Mouse (Mus musculus): ENCODE results near the gene Hs2st1. TPM values are rescaled to one million over a fixed set of nuclear protein-coding genes. Genes with fewer than 3 reads are reported as not detected.

Hs2st1 gene
- total and polyA plus RNA-seq, 3 experiments, result 17.6 to 36.4 (median 29.7) TPM

DNA sequence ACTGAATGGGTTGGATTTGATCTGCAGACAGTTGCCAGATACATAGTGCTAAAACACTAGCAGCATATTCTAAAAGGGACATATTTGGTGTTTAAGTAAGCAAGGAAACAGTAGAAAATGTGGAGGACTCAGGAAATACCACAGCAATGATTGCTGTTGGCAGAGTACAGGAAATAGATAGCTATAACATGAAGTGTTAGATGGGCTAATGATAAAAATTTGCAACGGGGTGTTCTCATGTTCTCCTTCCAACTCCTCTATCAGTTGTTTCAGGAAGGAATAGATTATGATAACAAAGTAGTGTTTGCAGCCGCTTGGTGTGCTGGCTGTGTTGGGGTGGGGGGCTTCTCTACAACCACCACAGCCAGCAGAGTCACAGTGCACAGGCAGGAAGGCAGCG lies 11.9 kb upstream of the Hs2st1 start:
- Histone ChIP-seq H3K36me3 (replicated peaks in 1 of 2; ENCODE audit: control insufficient read depth in 1 of 2, insufficient read depth in 1 of 2, low read length in 1 of 2) (peaks cover 58 to 84% of the 10 kb centered on the region in 2 experiments), H3K79me2 (replicated peaks; ENCODE audit: control insufficient read depth, extremely low read depth, insufficient read depth, poor library complexity, severe bottlenecking) (peaks cover 76% of the 10 kb centered on the region), H3K4me2 (ENCODE audit: insufficient read depth, low read depth, poor library complexity, severe bottlenecking) (no peak overlapping the region), H3K4me1 (ENCODE audit: control insufficient read depth in 1 of 2, insufficient read depth in 2 of 2) (peaks cover 13 to 75% of the 10 kb centered on the region in 2 experiments), H3K27me3 (replicated peaks) (no peaks in the 10 kb centered on the region), H3K9me3 (replicated peaks; ENCODE audit: low read length) (no peaks in the 10 kb centered on the region), H3K4me3 (replicated peaks in 1 of 3; ENCODE audit: low read depth in 2 of 3, low read length in 2 of 3, poor library complexity in 1 of 3) (no peak overlapping the region), H3K9ac (ENCODE audit: insufficient read depth, low read depth) (no peak overlapping the region), H3K27ac (ENCODE audit: insufficient read depth, low read depth) (no peak overlapping the region)
- TF ChIP-seq EP300 (IDR thresholded peaks at IDR 0.05; ENCODE audit: low read length) (no peak), CTCF (conservative IDR thresholded peaks at IDR 0.05 in 1 of 2, IDR thresholded peaks at IDR 0.05 in 1 of 2; ENCODE audit: low read depth in 2 of 2, low read length in 2 of 2) (no peak), MXI1 (IDR thresholded peaks at IDR 0.05; ENCODE audit: low read depth, low read length) (no peak), CHD1 (IDR thresholded peaks at IDR 0.05; ENCODE audit: low read depth, low read length) (no peak), JUND (conservative IDR thresholded peaks at IDR 0.05; ENCODE audit: low read depth, low read length) (no peak), MYC (IDR thresholded peaks at IDR 0.05; ENCODE audit: low read depth, low read length) (no peak), MAZ (IDR thresholded peaks at IDR 0.05; ENCODE audit: low read depth, low read length) (no peak), POLR2AphosphoS2 (IDR thresholded peaks at IDR 0.05; ENCODE audit: low read depth, low read length) (no peak), RCOR1 (conservative IDR thresholded peaks at IDR 0.05; ENCODE audit: low read depth, low read length) (no peak), ELF1 (IDR thresholded peaks at IDR 0.05; ENCODE audit: low read depth, low read length) (no peak), ZNF384 (IDR thresholded peaks at IDR 0.05; ENCODE audit: low read depth, low read length) (no peak), ZC3H11A (IDR thresholded peaks at IDR 0.05; ENCODE audit: low read depth, low read length) (no peak), MAX (IDR thresholded peaks at IDR 0.05; ENCODE audit: low read length) (no peak)
- in situ Hi-C loops (cut with MboI; ENCODE audit: low pct_ligation_motif_present, low pct_unique_long_range_greater_than_20kb, low sequenced_read_pairs) (no loop called here), dilution Hi-C loops (cut with MboI; ENCODE audit: extremely low pct_ligation_motif_present, extremely low pct_unique_long_range_greater_than_20kb, low sequenced_read_pairs) (no loop called here)
- no peak for DNase-seq (ENCODE audit: extremely low read depth)

GRCm38 (mm10) chr3:144580281-144580680 lies 10.3 kb upstream of the Hs2st1 start:
- in situ Hi-C loops (cut with MboI; ENCODE audit: low pct_ligation_motif_present, low pct_unique_long_range_greater_than_20kb, low sequenced_read_pairs), result no loop called here
- Histone ChIP-seq H3K4me1 (ENCODE audit: control insufficient read depth in 1 of 2, insufficient read depth in 2 of 2) (peaks cover 12 to 74% of the 10 kb centered on the region in 2 experiments), H3K4me3 (replicated peaks in 1 of 3; ENCODE audit: low read depth in 2 of 3, low read length in 2 of 3, poor library complexity in 1 of 3) (no peak overlapping the region), H3K4me2 (ENCODE audit: insufficient read depth, low read depth, poor library complexity, severe bottlenecking) (no peak overlapping the region), H3K27me3 (replicated peaks) (no peaks in the 10 kb centered on the region), H3K36me3 (replicated peaks in 1 of 2; ENCODE audit: control insufficient read depth in 1 of 2, insufficient read depth in 1 of 2, low read length in 1 of 2) (peaks cover 52 to 84% of the 10 kb centered on the region in 2 experiments), H3K79me2 (replicated peaks; ENCODE audit: control insufficient read depth, extremely low read depth, insufficient read depth, poor library complexity, severe bottlenecking) (peaks cover 75% of the 10 kb centered on the region), H3K9ac (ENCODE audit: insufficient read depth, low read depth) (no peak overlapping the region), H3K9me3 (replicated peaks; ENCODE audit: low read length) (no peaks in the 10 kb centered on the region), H3K27ac (ENCODE audit: insufficient read depth, low read depth) (no peak overlapping the region)
- dilution Hi-C loops (cut with MboI; ENCODE audit: extremely low pct_ligation_motif_present, extremely low pct_unique_long_range_greater_than_20kb, low sequenced_read_pairs), result no loop called here
- TF ChIP-seq RAD21 (IDR thresholded peaks at IDR 0.05; ENCODE audit: low read depth, low read length), result no peak
- no peak for TF ChIP-seq ZNF384 (IDR thresholded peaks at IDR 0.05; ENCODE audit: low read depth, low read length)
- DNase-seq (ENCODE audit: extremely low read depth), result no peak

DNA sequence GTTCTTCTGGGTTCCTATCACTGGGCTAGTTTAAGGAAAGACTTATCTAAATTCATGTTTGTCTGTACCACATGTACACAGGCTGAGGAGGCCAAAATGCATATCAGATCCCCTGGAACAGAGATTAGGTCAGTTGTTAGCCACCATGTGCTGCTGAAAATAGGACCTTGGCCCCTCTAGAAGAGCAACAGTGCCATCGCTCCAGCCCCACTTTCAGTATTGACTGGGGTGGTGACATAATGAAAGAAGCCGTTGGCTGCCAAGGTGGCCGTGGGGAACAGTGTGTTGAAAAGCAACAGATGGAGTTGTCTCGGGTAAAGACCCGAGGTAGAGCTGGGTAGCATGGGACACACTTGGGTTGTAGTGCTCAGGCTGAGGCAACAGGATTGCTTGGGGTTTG lies 9.8 kb upstream of the Hs2st1 start:
- Histone ChIP-seq H3K27me3 (replicated peaks) (no peaks in the 10 kb centered on the region), H3K79me2 (replicated peaks; ENCODE audit: control insufficient read depth, extremely low read depth, insufficient read depth, poor library complexity, severe bottlenecking) (peaks cover 76% of the 10 kb centered on the region), H3K9ac (ENCODE audit: insufficient read depth, low read depth) (no peak overlapping the region), H3K36me3 (replicated peaks in 1 of 2; ENCODE audit: control insufficient read depth in 1 of 2, insufficient read depth in 1 of 2, low read length in 1 of 2) (peaks cover 54 to 87% of the 10 kb centered on the region in 2 experiments), H3K4me1 (ENCODE audit: control insufficient read depth in 1 of 2, insufficient read depth in 2 of 2) (peaks cover 14 to 74% of the 10 kb centered on the region in 2 experiments), H3K9me3 (replicated peaks; ENCODE audit: low read length) (no peaks in the 10 kb centered on the region), H3K4me3 (replicated peaks in 1 of 3; ENCODE audit: low read depth in 2 of 3, low read length in 2 of 3, poor library complexity in 1 of 3) (no peak overlapping the region), H3K27ac (ENCODE audit: insufficient read depth, low read depth) (no peak overlapping the region), H3K4me2 (ENCODE audit: insufficient read depth, low read depth, poor library complexity, severe bottlenecking) (no peak overlapping the region)
- in situ Hi-C loops (cut with MboI; ENCODE audit: low pct_ligation_motif_present, low pct_unique_long_range_greater_than_20kb, low sequenced_read_pairs), result no loop called here
- TF ChIP-seq TBP (conservative IDR thresholded peaks at IDR 0.05; ENCODE audit: low read depth, low read length) (no peak), ZNF384 (IDR thresholded peaks at IDR 0.05; ENCODE audit: low read depth, low read length) (no peak), ZMIZ1 (IDR thresholded peaks at IDR 0.05; ENCODE audit: low read depth, low read length) (no peak), CTCF (conservative IDR thresholded peaks at IDR 0.05 in 1 of 2, IDR thresholded peaks at IDR 0.05 in 1 of 2; ENCODE audit: low read depth in 2 of 2, low read length in 2 of 2) (no peak), MYC (IDR thresholded peaks at IDR 0.05; ENCODE audit: low read depth, low read length) (no peak), MXI1 (IDR thresholded peaks at IDR 0.05; ENCODE audit: low read depth, low read length) (no peak), ZKSCAN1 (IDR thresholded peaks at IDR 0.05; ENCODE audit: borderline replicate concordance, low read depth, low read length) (no peak), HCFC1 (IDR thresholded peaks at IDR 0.05; ENCODE audit: low read depth, low read length) (no peak), MEF2A (IDR thresholded peaks at IDR 0.05; ENCODE audit: borderline replicate concordance, low read depth, low read length) (no peak), RCOR1 (conservative IDR thresholded peaks at IDR 0.05; ENCODE audit: low read depth, low read length) (no peak), GABPA (IDR thresholded peaks at IDR 0.05; ENCODE audit: insufficient replicate concordance, low read depth, low read length) (no peak)
- dilution Hi-C loops (cut with MboI; ENCODE audit: extremely low pct_ligation_motif_present, extremely low pct_unique_long_range_greater_than_20kb, low sequenced_read_pairs), result no loop called here
- no peak for DNase-seq (ENCODE audit: extremely low read depth)

All from CH12.LX (cell line).